ENCODE assay signal across 8 mouse cellular contexts in the genomic region with DNA sequence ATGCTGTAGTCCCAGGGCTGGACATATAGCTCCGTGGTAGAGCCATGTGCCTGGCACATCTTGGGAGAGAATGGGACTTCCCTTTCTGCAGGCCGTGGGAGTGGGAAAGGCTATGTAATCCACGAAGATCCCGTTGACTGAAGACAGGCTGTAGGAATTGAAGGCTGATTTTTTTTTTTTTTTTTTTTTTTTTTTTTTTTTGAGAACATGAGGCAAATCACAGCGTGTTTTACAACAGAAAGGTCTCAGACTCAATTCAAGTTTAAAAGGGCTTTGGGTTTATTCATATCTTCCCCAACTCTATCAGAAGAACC. TPM values are rescaled to one million over a fixed set of nuclear protein-coding genes. Genes with fewer than 3 reads are reported as not detected.
A peak's percentile ranks its signal among the peaks of the same experiment; 100 is the strongest.
DNase-seq lines count a peak whose midpoint lies in the region; ATAC-seq and TF ChIP-seq lines count a peak whose summit lies in the region.

No protein-coding gene starts in this region.

- H3K4me1 ChIP-seq in kidney, postnatal 0 days (replicated peaks; ENCODE audit: insufficient read depth, low read length): peaks cover 6% of the 10 kb centered on the region; the same call in 1 of the 2 replicates
- H3K4me1 ChIP-seq in embryonic facial prominence, embryonic 10.5 days: peaks cover 16% of the 10 kb centered on the region
- peaks cover 3% of the 10 kb centered on the region; the same call in 1 of the 2 replicates for H3K4me1 ChIP-seq in hindbrain, postnatal 0 days (ENCODE audit: insufficient read depth, low read length)
- H3K4me1 ChIP-seq in midbrain, embryonic 16.5 days (ENCODE audit: control insufficient read depth, insufficient read depth, low read length): peaks cover 18% of the 10 kb centered on the region

- TF ChIP-seq CTCF in kidney, postnatal 0 days (IDR thresholded peaks at IDR 0.05; ENCODE audit: low read depth): no peak
- no peak for TF ChIP-seq CTCF in hindbrain, postnatal 0 days (IDR thresholded peaks at IDR 0.05; ENCODE audit: low read depth)

- WGBS in kidney, postnatal 0 days: 1% methylated on average over 5 of the region's 5 CpGs
- WGBS in embryonic facial prominence, embryonic 10.5 days: 5% methylated on average over 5 of the region's 5 CpGs
- WGBS in hindbrain, postnatal 0 days: 4% methylated on average over 5 of the region's 5 CpGs
- 3% methylated on average over 5 of the region's 5 CpGs for WGBS in midbrain, embryonic 16.5 days

- peak overlapping the region; percentile 90 for H3K4me2 ChIP-seq in kidney, postnatal 0 days (ENCODE audit: low read length)
- peak overlapping the region; percentile 90 for H3K4me2 ChIP-seq in hindbrain, postnatal 0 days (ENCODE audit: low read depth, low read length)
- peak overlapping the region; percentile 96 for H3K4me2 ChIP-seq in midbrain, embryonic 16.5 days (ENCODE audit: low read length)

- peak overlapping the region; percentile 85 for H3K4me3 ChIP-seq in kidney, postnatal 0 days (replicated peaks; ENCODE audit: low read depth, low read length)
- peak overlapping the region; percentile 99 for H3K4me3 ChIP-seq in embryonic facial prominence, embryonic 10.5 days
- H3K4me3 ChIP-seq in hindbrain, postnatal 0 days (ENCODE audit: low read length): peak overlapping the region; percentile 88
- H3K4me3 ChIP-seq in midbrain, embryonic 16.5 days (ENCODE audit: low read depth, low read length): peak overlapping the region; percentile 91

- no peaks in the 10 kb centered on the region for H3K9me3 ChIP-seq in kidney, postnatal 0 days (replicated peaks; ENCODE audit: low read length)
- peaks cover 6% of the 10 kb centered on the region for H3K9me3 ChIP-seq in embryonic facial prominence, embryonic 10.5 days
- H3K9me3 ChIP-seq in hindbrain, postnatal 0 days (ENCODE audit: low read length): no peaks in the 10 kb centered on the region
- H3K9me3 ChIP-seq in midbrain, embryonic 16.5 days (replicated peaks; ENCODE audit: control insufficient read depth, low read length, poor library complexity, severe bottlenecking): no peaks in the 10 kb centered on the region

- no peak for ATAC-seq in kidney, postnatal 0 days (replicated peaks; ENCODE audit: low FRiP score, low read depth)
- ATAC-seq in hindbrain, postnatal 0 days: no peak
- no peak for ATAC-seq in midbrain, embryonic 16.5 days

- H3K36me3 ChIP-seq in kidney, postnatal 0 days (ENCODE audit: insufficient read depth, low read length): peaks cover 18% of the 10 kb centered on the region; the same call in 1 of the 2 replicates
- peaks cover 79% of the 10 kb centered on the region for H3K36me3 ChIP-seq in embryonic facial prominence, embryonic 10.5 days (replicated peaks)
- peaks cover 26% of the 10 kb centered on the region for H3K36me3 ChIP-seq in hindbrain, postnatal 0 days (ENCODE audit: insufficient read depth, low read length)
- H3K36me3 ChIP-seq in midbrain, embryonic 16.5 days (ENCODE audit: control insufficient read depth, insufficient read depth, low read length): peaks cover 13% of the 10 kb centered on the region

- H3K27ac ChIP-seq in kidney, postnatal 0 days: peak overlapping the region; percentile 90; the same call in 1 of the 2 replicates
- H3K27ac ChIP-seq in embryonic facial prominence, embryonic 10.5 days (replicated peaks): peak overlapping the region; percentile 98
- peak overlapping the region; percentile 82 for H3K27ac ChIP-seq in hindbrain, postnatal 0 days
- peak overlapping the region; percentile 94; the same call in 1 of the 2 replicates for H3K27ac ChIP-seq in midbrain, embryonic 16.5 days (ENCODE audit: low read length)

- H3K9ac ChIP-seq in kidney, postnatal 0 days (ENCODE audit: low read depth, low read length): peak overlapping the region; percentile 88; the same call in 1 of the 2 replicates
- H3K9ac ChIP-seq in hindbrain, postnatal 0 days (replicated peaks; ENCODE audit: low read length): peak overlapping the region; percentile 91
- peak overlapping the region; percentile 84 for H3K9ac ChIP-seq in midbrain, embryonic 16.5 days (ENCODE audit: low read depth, low read length)

- no peaks in the 10 kb centered on the region for H3K27me3 ChIP-seq in kidney, postnatal 0 days (ENCODE audit: insufficient read depth, low read length)
- no peaks in the 10 kb centered on the region for H3K27me3 ChIP-seq in embryonic facial prominence, embryonic 10.5 days (replicated peaks; ENCODE audit: low read depth, poor library complexity, severe bottlenecking)
- no peaks in the 10 kb centered on the region for H3K27me3 ChIP-seq in hindbrain, postnatal 0 days (ENCODE audit: insufficient read depth, low read length)
- H3K27me3 ChIP-seq in midbrain, embryonic 16.5 days (ENCODE audit: control insufficient read depth, insufficient read depth, low read depth, low read length): no peaks in the 10 kb centered on the region

- no peak for DNase-seq in kidney, postnatal 0 days (ENCODE audit: low spot score)
- DNase-seq in kidney, adult 9 months: no peak
- no peak for DNase-seq in embryonic facial prominence, embryonic 10.5 days (ENCODE audit: low spot score)
- no peak for DNase-seq in hindbrain, postnatal 0 days (ENCODE audit: low spot score)
- DNase-seq in urinary bladder, postnatal 4 days (ENCODE audit: low spot score in 2 of 2): no peak
- DNase-seq in urinary bladder, adult 18-20 months (ENCODE audit: low spot score in 2 of 2): no peak
- DNase-seq in adrenal gland, adult 8-10 months: no peak

RNA-seq across cellular contexts. Expression of a gene that starts 1.6 kb away (rescaled TPM):
- polyA plus RNA-seq in kidney, postnatal 0 days (2015; fragmentation: Nextera tagmentation; extraction: Ambion mirVana): 186 and 205 TPM in 2 replicates
- polyA plus RNA-seq in embryonic facial prominence, embryonic 10.5 days (2016; fragmentation: Nextera tagmentation; extraction: Ambion mirVana): 601 and 615 TPM in 2 replicates
- total RNA-seq in hindbrain, postnatal 0 days (2014; rRNA removed): 272 and 314 TPM in 2 replicates
- 123 and 136 TPM in 2 replicates for polyA plus RNA-seq in hindbrain, postnatal 0 days (2015; fragmentation: Nextera tagmentation; extraction: Ambion mirVana)
- polyA plus RNA-seq in midbrain, embryonic 16.5 days (2015; fragmentation: Nextera tagmentation; extraction: Ambion mirVana): 112 and 124 TPM in 2 replicates
- 10 to 100 TPM; 25.9 to 44.6 (median 31.7) TPM for total RNA-seq in adrenal gland, adult 8-10 months (2022)

RNA-seq across cellular contexts. Expression of a gene that starts 8.0 kb away (rescaled TPM):
- polyA plus RNA-seq in kidney, postnatal 0 days (2015; fragmentation: Nextera tagmentation; extraction: Ambion mirVana): 88.2 and 95.8 TPM in 2 replicates
- 167 and 175 TPM in 2 replicates for polyA plus RNA-seq in embryonic facial prominence, embryonic 10.5 days (2016; fragmentation: Nextera tagmentation; extraction: Ambion mirVana)
- total RNA-seq in hindbrain, postnatal 0 days (2014; rRNA removed): 38.7 and 38.8 TPM in 2 replicates
- polyA plus RNA-seq in hindbrain, postnatal 0 days (2015; fragmentation: Nextera tagmentation; extraction: Ambion mirVana): 64.3 and 67.3 TPM in 2 replicates
- 54.7 and 56.2 TPM in 2 replicates for polyA plus RNA-seq in midbrain, embryonic 16.5 days (2015; fragmentation: Nextera tagmentation; extraction: Ambion mirVana)
- total RNA-seq in adrenal gland, adult 8-10 months (2022): 100 to 1,000 TPM in 2 of 4 experiments, 10 to 100 TPM in 2; 82.8 to 122 (median 96.8) TPM

RNA-seq across cellular contexts. Expression of a gene that starts 10.2 kb away (rescaled TPM):
- 32.2 and 33.6 TPM in 2 replicates for polyA plus RNA-seq in kidney, postnatal 0 days (2015; fragmentation: Nextera tagmentation; extraction: Ambion mirVana)
- 53.8 and 53.9 TPM in 2 replicates for polyA plus RNA-seq in embryonic facial prominence, embryonic 10.5 days (2016; fragmentation: Nextera tagmentation; extraction: Ambion mirVana)
- total RNA-seq in hindbrain, postnatal 0 days (2014; rRNA removed): 16.4 and 24.6 TPM in 2 replicates
- 30.9 and 34.9 TPM in 2 replicates for polyA plus RNA-seq in hindbrain, postnatal 0 days (2015; fragmentation: Nextera tagmentation; extraction: Ambion mirVana)
- 36.1 and 39.6 TPM in 2 replicates for polyA plus RNA-seq in midbrain, embryonic 16.5 days (2015; fragmentation: Nextera tagmentation; extraction: Ambion mirVana)
- total RNA-seq in adrenal gland, adult 8-10 months (2022): 10 to 100 TPM; 31.4 to 37.0 (median 34.8) TPM

RNA-seq across cellular contexts. Expression of a gene that starts 16.0 kb away (rescaled TPM):
- polyA plus RNA-seq in kidney, postnatal 0 days (2015; fragmentation: Nextera tagmentation; extraction: Ambion mirVana): 11.6 and 13.0 TPM in 2 replicates
- 6.8 and 7.8 TPM in 2 replicates for polyA plus RNA-seq in embryonic facial prominence, embryonic 10.5 days (2016; fragmentation: Nextera tagmentation; extraction: Ambion mirVana)
- 50.5 and 55.6 TPM in 2 replicates for total RNA-seq in hindbrain, postnatal 0 days (2014; rRNA removed)
- polyA plus RNA-seq in hindbrain, postnatal 0 days (2015; fragmentation: Nextera tagmentation; extraction: Ambion mirVana): 19.6 and 22.8 TPM in 2 replicates
- polyA plus RNA-seq in midbrain, embryonic 16.5 days (2015; fragmentation: Nextera tagmentation; extraction: Ambion mirVana): 22.3 and 24.8 TPM in 2 replicates
- total RNA-seq in adrenal gland, adult 8-10 months (2022): 10 to 100 TPM; 42.6 to 60.5 (median 49.9) TPM

RNA-seq across cellular contexts. Expression of a gene that starts 25.4 kb away (rescaled TPM):
- polyA plus RNA-seq in kidney, postnatal 0 days (2015; fragmentation: Nextera tagmentation; extraction: Ambion mirVana): 30.3 and 31.1 TPM in 2 replicates
- 30.7 and 30.9 TPM in 2 replicates for polyA plus RNA-seq in embryonic facial prominence, embryonic 10.5 days (2016; fragmentation: Nextera tagmentation; extraction: Ambion mirVana)
- 41.6 and 53.2 TPM in 2 replicates for total RNA-seq in hindbrain, postnatal 0 days (2014; rRNA removed)
- 39.3 and 39.9 TPM in 2 replicates for polyA plus RNA-seq in hindbrain, postnatal 0 days (2015; fragmentation: Nextera tagmentation; extraction: Ambion mirVana)
- polyA plus RNA-seq in midbrain, embryonic 16.5 days (2015; fragmentation: Nextera tagmentation; extraction: Ambion mirVana): 40.6 and 45.6 TPM in 2 replicates
- 10 to 100 TPM; 78.0 to 91.8 (median 85.8) TPM for total RNA-seq in adrenal gland, adult 8-10 months (2022)
